ENCODE assay signal across 12 mouse cellular contexts in the genomic region with DNA sequence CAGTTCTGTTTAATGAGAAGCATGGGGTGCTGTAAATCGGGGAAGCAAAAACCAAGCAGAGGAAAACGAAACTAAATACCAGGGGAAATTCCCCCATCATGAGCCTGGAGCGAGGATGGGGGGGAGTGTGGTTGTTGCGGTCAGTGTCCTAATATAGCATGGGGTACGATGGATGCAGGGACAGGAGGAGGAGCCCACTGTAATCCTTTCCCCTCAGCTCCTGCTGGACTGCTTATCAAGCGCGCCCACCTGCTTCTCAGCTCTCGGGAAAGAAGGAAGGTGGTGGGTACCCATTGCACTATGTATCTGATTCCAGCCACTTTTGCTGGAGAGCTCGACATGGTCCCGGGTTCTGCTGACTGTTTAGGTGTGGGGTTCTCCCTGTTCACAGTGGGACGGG.
DNase-seq lines count a peak whose midpoint lies in the region; ATAC-seq and TF ChIP-seq lines count a peak whose summit lies in the region.
"Had no signal": no experiment of that assay in that cellular context is flagged by ENCODE, and none has a peak within 500 bp of the region (broad histone marks: within the 10 kb centered on the region; RNA-seq: fewer than 3 reads in every experiment).

No protein-coding gene starts in this region.

- H3K4me2 ChIP-seq in heart, embryonic 13.5 days: peak overlapping the region; percentile 56

- WGBS in heart, embryonic 13.5 days: 46% methylated on average over 11 of the region's 11 CpGs

- peak; percentile 27 to 42; a peak in 3 of 4 replicates for TF ChIP-seq EP300 in MEL (IDR thresholded peaks at IDR 0.05; ENCODE audit: low read depth in 1 of 2, low read length in 2 of 2)

- no peak for TF ChIP-seq RAD21 in MEL (IDR thresholded peaks at IDR 0.05; ENCODE audit: low read depth, low read length)

- no peak for TF ChIP-seq POLR2A in MEL (IDR thresholded peaks at IDR 0.05; ENCODE audit: control insufficient read depth in 1 of 2, insufficient read depth in 1 of 2, low read depth in 1 of 2, low read length in 2 of 2, poor library complexity in 1 of 2)

- intact Hi-C loops in heart, postnatal 14 days (cut with DNase I): no loop called here

- H3K27me3 ChIP-seq in heart, embryonic 13.5 days (replicated peaks): no peaks in the 10 kb centered on the region
- no peaks in the 10 kb centered on the region; a peak in 1 of 4 replicates for H3K27me3 ChIP-seq in MEL (ENCODE audit: control insufficient read depth in 1 of 2, insufficient read depth in 2 of 2, low read length in 2 of 2)
- no peaks in the 10 kb centered on the region for H3K27me3 ChIP-seq in erythroblast, embryonic 14.5 days (ENCODE audit: control insufficient read depth)
- peaks cover 31% of the 10 kb centered on the region for H3K27me3 ChIP-seq in megakaryocyte, embryonic 14.5 days (replicated peaks)

- peaks cover 15% of the 10 kb centered on the region; the same call in 1 of the 2 replicates for H3K36me3 ChIP-seq in heart, embryonic 13.5 days
- peaks cover 0 to 3% of the 10 kb centered on the region in 2 experiments; a peak in 1 of 4 replicates for H3K36me3 ChIP-seq in MEL (ENCODE audit: control insufficient read depth in 1 of 2, insufficient read depth in 2 of 2, low read length in 2 of 2)
- peaks cover 2% of the 10 kb centered on the region; the same call in 1 of the 2 replicates for H3K36me3 ChIP-seq in erythroblast, embryonic 14.5 days (ENCODE audit: control insufficient read depth)
- no peaks in the 10 kb centered on the region for H3K36me3 ChIP-seq in megakaryocyte, embryonic 14.5 days (replicated peaks; ENCODE audit: low read length)

- no peak overlapping the region for H3K4me3 ChIP-seq in heart, embryonic 13.5 days
- H3K4me3 ChIP-seq in MEL (ENCODE audit: control insufficient read depth in 1 of 2, insufficient read depth in 1 of 2, low read depth in 2 of 2, low read length in 2 of 2): peak overlapping the region; percentile 50 to 54
- peak overlapping the region; percentile 61 for H3K4me3 ChIP-seq in erythroblast, embryonic 14.5 days (replicated peaks)
- peak overlapping the region; percentile 87 for H3K4me3 ChIP-seq in megakaryocyte, embryonic 14.5 days (replicated peaks)

- no peak for ATAC-seq in heart, embryonic 13.5 days (ENCODE audit: extremely low read depth, insufficient number of reproducible peaks, low FRiP score, low TSS enrichment)

- H3K79me2 ChIP-seq in MEL (ENCODE audit: control insufficient read depth, insufficient read depth, low read length, poor library complexity): no peaks in the 10 kb centered on the region

- H3K4me1 ChIP-seq in heart, embryonic 13.5 days: peaks cover 52% of the 10 kb centered on the region
- peaks cover 3 to 12% of the 10 kb centered on the region in 2 experiments; a peak in 3 of 4 replicates for H3K4me1 ChIP-seq in MEL (ENCODE audit: control insufficient read depth in 1 of 2, insufficient read depth in 2 of 2, low read length in 2 of 2)
- peaks cover 70% of the 10 kb centered on the region for H3K4me1 ChIP-seq in erythroblast, embryonic 14.5 days (ENCODE audit: control insufficient read depth)
- peaks cover 36% of the 10 kb centered on the region for H3K4me1 ChIP-seq in megakaryocyte, embryonic 14.5 days

- H3K9me3 ChIP-seq in heart, embryonic 13.5 days: no peaks in the 10 kb centered on the region
- H3K9me3 ChIP-seq in MEL (replicated peaks; ENCODE audit: insufficient read depth, low read length): no peaks in the 10 kb centered on the region
- no peaks in the 10 kb centered on the region for H3K9me3 ChIP-seq in erythroblast, embryonic 14.5 days (ENCODE audit: control insufficient read depth, low read length)
- no peaks in the 10 kb centered on the region for H3K9me3 ChIP-seq in megakaryocyte, embryonic 14.5 days

- 0 out of 2 replicates have a peak overlapping the region, but pooled peaks have one; percentile 4 for H3K9ac ChIP-seq in heart, embryonic 13.5 days
- 0 out of 2 replicates have a peak overlapping the region, but pooled peaks have one; percentile 10 for H3K9ac ChIP-seq in MEL (ENCODE audit: control insufficient read depth, low read depth, low read length, poor library complexity, severe bottlenecking)

- peak overlapping the region; percentile 89 for H3K27ac ChIP-seq in heart, embryonic 13.5 days (replicated peaks)
- no peak overlapping the region for H3K27ac ChIP-seq in MEL (ENCODE audit: control insufficient read depth, low read depth, low read length)

- no peak for DNase-seq in heart, postnatal 14 days
- peak; percentile 45 for DNase-seq in MEL (ENCODE audit: low read depth, low spot score)
- no peak for DNase-seq in cerebellum, adult 18-20 months
- no peak for DNase-seq in right cerebral cortex, postnatal 14 days
- DNase-seq in left cerebral cortex, adult 8-10 months (ENCODE audit: low spot score in 2 of 2): no peak
- DNase-seq: adrenal gland, adult 8-10 months; gastrocnemius, postnatal 25 days; kidney, postnatal 4 days; lung, postnatal 10 days had no signal

- no peak for TF ChIP-seq CTCF in MEL (IDR thresholded peaks at IDR 0.05 in 2 of 3, conservative IDR thresholded peaks at IDR 0.05 in 1 of 3; ENCODE audit: control insufficient read depth in 1 of 3, insufficient read depth in 1 of 3, low read depth in 2 of 3, low read length in 3 of 3, poor library complexity in 1 of 3, severe bottlenecking in 1 of 3)

TF ChIP-seq in MEL, 35 proteins besides CTCF, POLR2A, EP300 and RAD21:
- TF ChIP-seq ETS1 (IDR thresholded peaks at IDR 0.05; ENCODE audit: low read depth, low read length) (no peak), KAT2A (conservative IDR thresholded peaks at IDR 0.05; ENCODE audit: low read depth, low read length) (no peak), MYB (IDR thresholded peaks at IDR 0.05; ENCODE audit: low read depth, low read length) (no peak), GATA1 (IDR thresholded peaks at IDR 0.05; ENCODE audit: low read depth, low read length) (peak; percentile 17; the same call in 1 of the 2 replicates), MAFK (IDR thresholded peaks at IDR 0.05; ENCODE audit: borderline replicate concordance, low read depth, low read length) (no peak), TAL1 (IDR thresholded peaks at IDR 0.05; ENCODE audit: low read length) (peak; percentile 79)
TF ChIP-seq in MEL: peak in this region for 2.
